13 mouse cellular contexts compared by ENCODE assay signal in the genomic region with DNA sequence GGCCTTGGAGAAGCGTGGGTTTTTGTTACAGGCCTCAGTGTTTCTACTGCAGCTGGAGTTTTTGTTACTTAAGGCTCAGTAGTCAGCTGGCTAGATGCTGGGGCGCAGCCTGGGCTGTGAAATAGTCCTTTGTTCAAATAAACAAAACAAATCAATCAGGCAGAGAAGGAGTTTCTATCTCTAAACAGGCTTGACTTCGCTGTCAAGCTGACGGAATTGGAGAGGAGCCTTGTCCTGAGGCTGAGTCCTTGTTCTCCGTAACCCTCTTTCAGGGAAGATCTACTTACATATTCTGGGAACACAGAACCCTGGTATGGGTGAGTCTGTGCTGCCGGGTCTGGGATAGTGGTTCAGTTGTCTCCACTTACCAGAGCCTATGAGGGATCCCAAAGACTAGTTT. TPM values are rescaled to one million over a fixed set of nuclear protein-coding genes. Genes with fewer than 3 reads are reported as not detected.
DNase-seq lines count a peak whose midpoint lies in the region; ATAC-seq and TF ChIP-seq lines count a peak whose summit lies in the region.
"Had no signal": no experiment of that assay in that cellular context is flagged by ENCODE, and none has a peak within 500 bp of the region (broad histone marks: within the 10 kb centered on the region; RNA-seq: fewer than 3 reads in every experiment).

No protein-coding gene starts in this region.

- no peaks in the 10 kb centered on the region for H3K36me3 ChIP-seq in forebrain, embryonic 14.5 days (ENCODE audit: control insufficient read depth, insufficient read depth, low read length)
- H3K36me3 ChIP-seq in midbrain, embryonic 11.5 days (ENCODE audit: control insufficient read depth, insufficient read depth, low read length), result no peaks in the 10 kb centered on the region
- no peaks in the 10 kb centered on the region for H3K36me3 ChIP-seq in heart, embryonic 11.5 days (ENCODE audit: control insufficient read depth, insufficient read depth, low read length)
- H3K36me3 ChIP-seq: limb, embryonic 10.5 days had no signal

- H3K9me3 ChIP-seq in forebrain, embryonic 14.5 days (replicated peaks; ENCODE audit: control insufficient read depth, low read length), result no peaks in the 10 kb centered on the region
- H3K9me3 ChIP-seq in midbrain, embryonic 11.5 days (ENCODE audit: control insufficient read depth, low read length), result no peaks in the 10 kb centered on the region
- no peaks in the 10 kb centered on the region for H3K9me3 ChIP-seq in heart, embryonic 11.5 days (replicated peaks; ENCODE audit: control insufficient read depth, low read length)
- H3K9me3 ChIP-seq: limb, embryonic 10.5 days had no signal

- H3K9ac ChIP-seq in forebrain, embryonic 14.5 days (ENCODE audit: low read length), result no peak overlapping the region
- H3K9ac ChIP-seq in midbrain, embryonic 11.5 days (ENCODE audit: low read length), result no peak overlapping the region
- H3K9ac ChIP-seq in heart, embryonic 11.5 days (ENCODE audit: low read depth, low read length), result no peak overlapping the region
- H3K9ac ChIP-seq: lung, embryonic 14.5 days had no signal

- peak; percentile 79 for ATAC-seq in forebrain, embryonic 14.5 days
- peak; percentile 75 for ATAC-seq in midbrain, embryonic 11.5 days (ENCODE audit: low FRiP score)
- ATAC-seq in heart, embryonic 11.5 days (replicated peaks; ENCODE audit: insufficient number of reproducible peaks, low FRiP score, low TSS enrichment), result no peak

- peak; percentile 17 for DNase-seq in left cerebral cortex, postnatal 4 days
- no peak for DNase-seq in left cerebral cortex, postnatal 14 days (ENCODE audit: low spot score in 2 of 2)
- peak; percentile 81 for DNase-seq in brain, embryonic 14.5 days (ENCODE audit: low read depth)
- peak; percentile 65 for DNase-seq in forebrain, embryonic 14.5 days (ENCODE audit: low spot score)
- DNase-seq in midbrain, embryonic 11.5 days (ENCODE audit: low spot score, missing footprints), result peak; percentile 91
- DNase-seq in adrenal gland, adult 8-10 months, result no peak
- no peak for DNase-seq in thymus, postnatal 0 days (ENCODE audit: low spot score)
- DNase-seq: cerebellum, adult 8-10 months; kidney, adult 9 months; lung, embryonic 14.5 days; thymus, postnatal 4 days had no signal

- peaks cover 14% of the 10 kb centered on the region for H3K4me1 ChIP-seq in forebrain, embryonic 14.5 days (ENCODE audit: control insufficient read depth, insufficient read depth, low read length)
- H3K4me1 ChIP-seq in midbrain, embryonic 11.5 days (ENCODE audit: control insufficient read depth, insufficient read depth, low read length), result peaks cover 6% of the 10 kb centered on the region; the same call in 1 of the 2 replicates
- peaks cover 9% of the 10 kb centered on the region for H3K4me1 ChIP-seq in heart, embryonic 11.5 days (ENCODE audit: control insufficient read depth, insufficient read depth, low read length)

- no peak overlapping the region for H3K4me2 ChIP-seq in forebrain, embryonic 14.5 days (ENCODE audit: low read length)
- H3K4me2 ChIP-seq in midbrain, embryonic 11.5 days, result no peak overlapping the region
- no peak overlapping the region for H3K4me2 ChIP-seq in heart, embryonic 11.5 days
- H3K4me2 ChIP-seq: lung, embryonic 14.5 days had no signal

- WGBS in forebrain, embryonic 14.5 days, result 9% methylated on average over 6 of the region's 6 CpGs
- WGBS in midbrain, embryonic 11.5 days, result 14% methylated on average over 6 of the region's 6 CpGs
- 59% methylated on average over 6 of the region's 6 CpGs for WGBS in heart, embryonic 11.5 days (ENCODE audit: insufficient replicate concordance)

- TF ChIP-seq CTCF in brain, embryonic 14.5 days (IDR thresholded peaks at IDR 0.05; ENCODE audit: borderline replicate concordance, extremely low read depth, insufficient read depth, insufficient read length), result no peak

- intact Hi-C loops in left cerebral cortex, postnatal 4 days (cut with DNase I), result no loop called here
- intact Hi-C loops in left cerebral cortex, postnatal 14 days (cut with DNase I), result no loop called here

- H3K27ac ChIP-seq in forebrain, embryonic 14.5 days (ENCODE audit: low read depth, low read length), result no peak overlapping the region
- peak overlapping the region; percentile 22; the same call in 1 of the 2 replicates for H3K27ac ChIP-seq in midbrain, embryonic 11.5 days (ENCODE audit: low read depth, low read length)
- H3K27ac ChIP-seq in heart, embryonic 11.5 days (ENCODE audit: low read depth, low read length), result no peak overlapping the region
- H3K27ac ChIP-seq: limb, embryonic 10.5 days had no signal

- no peak for TF ChIP-seq POLR2A in brain, embryonic 14.5 days (IDR thresholded peaks at IDR 0.05; ENCODE audit: borderline replicate concordance, extremely low read depth, insufficient read depth, insufficient read length, poor library complexity, severe bottlenecking)

- no peaks in the 10 kb centered on the region for H3K27me3 ChIP-seq in forebrain, embryonic 14.5 days (replicated peaks; ENCODE audit: control insufficient read depth, insufficient read depth, low read length)
- H3K27me3 ChIP-seq in midbrain, embryonic 11.5 days (ENCODE audit: control insufficient read depth, insufficient read depth, low read length), result no peaks in the 10 kb centered on the region; the same call in 1 of the 2 replicates
- H3K27me3 ChIP-seq in heart, embryonic 11.5 days (ENCODE audit: control insufficient read depth, insufficient read depth, low read length), result no peaks in the 10 kb centered on the region

- H3K4me3 ChIP-seq in forebrain, embryonic 14.5 days (ENCODE audit: low read depth, low read length), result no peak overlapping the region
- no peak overlapping the region for H3K4me3 ChIP-seq in midbrain, embryonic 11.5 days (ENCODE audit: low read depth, low read length)
- no peak overlapping the region for H3K4me3 ChIP-seq in heart, embryonic 11.5 days (ENCODE audit: low read depth, low read length)
- H3K4me3 ChIP-seq: limb, embryonic 10.5 days had no signal

RNA-seq across cellular contexts. Expression of gene Pdk4, which starts 48.6 kb away (rescaled TPM):
- total RNA-seq in left cerebral cortex, postnatal 4 days (2021), result 1 to 10 TPM; 4.4 to 6.6 TPM
- total RNA-seq in left cerebral cortex, postnatal 14 days (2021), result 10 to 100 TPM in 1 of 2 experiments, 1 to 10 TPM in 1; 9.4 to 10.6 TPM
- 1.1 and 1.3 TPM in 2 replicates for polyA plus RNA-seq in brain, embryonic 14.5 days (2012; rRNA removed)
- polyA plus RNA-seq in forebrain, embryonic 14.5 days (2014; fragmentation: Nextera tagmentation; extraction: Ambion mirVana), result 1.2 and 2.7 TPM in 2 replicates
- 0.41 and 0.42 TPM in 2 replicates for polyA plus RNA-seq in midbrain, embryonic 11.5 days (2014; fragmentation: Nextera tagmentation; extraction: Ambion mirVana)
- total RNA-seq in adrenal gland, adult 8-10 months (2022), result 100 to 1,000 TPM in 1 of 4 experiments, 10 to 100 TPM in 3; 21.7 to 157 (median 79.9) TPM
- 18.1 and 18.6 TPM in 2 replicates for polyA plus RNA-seq in heart, embryonic 11.5 days (2014; fragmentation: Nextera tagmentation; extraction: Ambion mirVana)
- 0.73 and 0.78 TPM in 2 replicates for polyA plus RNA-seq in thymus, postnatal 0 days (2015; fragmentation: Nextera tagmentation; extraction: Ambion mirVana)

Comparison
In these comparisons a context has a peak if more than half of its experiments do, and no peak if none do; other contexts are left out.
1. DNase-seq: peak in left cerebral cortex, postnatal 4 days (single experiment), brain, embryonic 14.5 days (single experiment), forebrain, embryonic 14.5 days (single experiment) and midbrain, embryonic 11.5 days (single experiment); none in left cerebral cortex, postnatal 14 days (0 of 2), adrenal gland, adult 8-10 months (single experiment) and thymus, postnatal 0 days (single experiment).